Mouse (Mus musculus): Measurements from ENCODE around the gene Clca1.
"Not testable (repeated sequence)": the region's sequence is repeated elsewhere in the genome, so short reads cannot be mapped to it uniquely, and the experiment has no call there.

Gene Clca1

GRCm38 (mm10) chr3:145032676-145033075 is at the start of gene Clca1:
Gene Clca1 (minus strand): TSS chr3:145032776.
- no peak for DNase-seq (ENCODE audit: low spot score)

- DNase-seq (ENCODE audit: low spot score), result no peak
Observed at GRCm38 (mm10) chr3:145080904-145081303, 48.3 kb upstream of the Clca1 start.

- no peak for DNase-seq (ENCODE audit: low spot score)
Observed at GRCm38 (mm10) chr3:145078405-145078804, 45.8 kb upstream of the Clca1 start.

- no peak for DNase-seq (ENCODE audit: low spot score)
Observed at GRCm38 (mm10) chr3:145072339-145072738, 39.8 kb upstream of the Clca1 start.

- no peak for DNase-seq (ENCODE audit: low spot score)
Observed at GRCm38 (mm10) chr3:145068964-145069363, 36.4 kb upstream of the Clca1 start.

GRCm38 (mm10) chr3:145055138-145055537 is 22.6 kb upstream of the Clca1 start:
- DNase-seq (ENCODE audit: low spot score), result not testable (repeated sequence)

- DNase-seq (ENCODE audit: low spot score), result no peak
Observed at GRCm38 (mm10) chr3:145049820-145050219, 17.2 kb upstream of the Clca1 start.

GRCm38 (mm10) chr3:145038813-145039212 is 6.2 kb upstream of the Clca1 start:
- no peak for DNase-seq (ENCODE audit: low spot score)

- no peak for DNase-seq (ENCODE audit: low spot score)
Observed at GRCm38 (mm10) chr3:145028036-145028435, 4.5 kb downstream of the Clca1 start.

GRCm38 (mm10) chr3:145026750-145027149 is 5.8 kb downstream of the Clca1 start:
- peak; percentile 74 for DNase-seq (ENCODE audit: low spot score)

- DNase-seq (ENCODE audit: low spot score), result no peak
Observed at GRCm38 (mm10) chr3:145017807-145018206, 14.8 kb downstream of the Clca1 start.

GRCm38 (mm10) chr3:145004422-145004821 is 28.2 kb downstream of the Clca1 start:
- peak; percentile 52 for DNase-seq (ENCODE audit: low spot score)

GRCm38 (mm10) chr3:145000912-145001311 is 31.7 kb downstream of the Clca1 start:
- DNase-seq (ENCODE audit: low spot score), result no peak

GRCm38 (mm10) chr3:144993055-144993454 is 39.5 kb downstream of the Clca1 start:
- DNase-seq (ENCODE audit: low spot score), result no peak

- no peak for DNase-seq (ENCODE audit: low spot score)
Observed at GRCm38 (mm10) chr3:144992618-144993017, 40.0 kb downstream of the Clca1 start.

GRCm38 (mm10) chr3:144985890-144986289 is 46.7 kb downstream of the Clca1 start:
- no peak for DNase-seq (ENCODE audit: low spot score)

GRCm38 (mm10) chr3:144980551-144980950 is 52.0 kb downstream of the Clca1 start:
- DNase-seq (ENCODE audit: low spot score), result no peak

GRCm38 (mm10) chr3:144977631-144978030 is 54.9 kb downstream of the Clca1 start:
- DNase-seq (ENCODE audit: low spot score), result no peak

- peak; percentile 33 for DNase-seq (ENCODE audit: low spot score)
Observed at GRCm38 (mm10) chr3:144976091-144976490, 56.5 kb downstream of the Clca1 start.

- DNase-seq (ENCODE audit: low spot score), result no peak
Observed at GRCm38 (mm10) chr3:144974945-144975344, 57.6 kb downstream of the Clca1 start, which contains the start of gene Clca4a. Gene Clca4a (minus strand): TSS chr3:144975045.

GRCm38 (mm10) chr3:144971553-144972270 is 60.9 kb downstream of the Clca1 start:
- DNase-seq (ENCODE audit: low spot score), result peak; percentile 62

GRCm38 (mm10) chr3:144969755-144970154 is 62.8 kb downstream of the Clca1 start:
- DNase-seq (ENCODE audit: low spot score), result no peak

- no peak for DNase-seq (ENCODE audit: low spot score)
Observed at GRCm38 (mm10) chr3:144966074-144966473, 66.5 kb downstream of the Clca1 start.
